Mouse (Mus musculus): ENCODE measurements around the gene Foxi3.

GRCm38 (mm10) chr6:70912396-70912765 is 44.0 kb upstream of the Foxi3 start:
- TF ChIP-seq MAFK (IDR thresholded peaks at IDR 0.05; ENCODE audit: insufficient read depth, low read depth, low read length) (no peak), ZC3H11A (IDR thresholded peaks at IDR 0.05; ENCODE audit: borderline replicate concordance, low read depth, low read length) (no peak), CHD2 (IDR thresholded peaks at IDR 0.05; ENCODE audit: low read depth, low read length) (no peak), HCFC1 (IDR thresholded peaks at IDR 0.05; ENCODE audit: borderline replicate concordance, insufficient read depth, low read length) (no peak), ZNF384 (IDR thresholded peaks at IDR 0.05; ENCODE audit: low read depth, low read length) (no peak)

Measured in ES-E14 (cell line).